Mouse (Mus musculus): ENCODE results near the gene Taok2. TPM values are rescaled to one million over a fixed set of nuclear protein-coding genes. Genes with fewer than 3 reads are reported as not detected.

The Taok2 gene
- polyA plus RNA-seq (2014; fragmentation: Illumina TruSeq; extraction: RNeasy Lipid Tissue Mini Kit (QIAGEN cat#74804); ENCODE audit: low read depth, low replicate concordance): 10.1 TPM

GRCm38 (mm10) chr7:126884286-126885164 is at the start of gene Taok2:
TSS of gene Taok2 (minus strand) at chr7:126884703.

GRCm38 (mm10) chr7:126928384-126929037 is 44.0 kb upstream of the Taok2 start, which contains the start of gene Kctd13:
TSS of gene Kctd13 (plus strand) at chr7:126928879.

GRCm38 (mm10) chr7:126922624-126923060 is 38.1 kb upstream of the Taok2 start, which contains the start of gene Tmem219:
TSS of gene Tmem219 (minus strand) at chr7:126922917.

GRCm38 (mm10) chr7:126862147-126862784 is 22.2 kb downstream of the Taok2 start, which contains the start of gene Ino80e:
TSS of gene Ino80e (minus strand) at chr7:126862377.

GRCm38 (mm10) chr7:126861429-126862130 is 22.9 kb downstream of the Taok2 start, which contains the start of gene Hirip3:
TSS of gene Hirip3 (plus strand) at chr7:126861972.

GRCm38 (mm10) chr7:126847116-126847420 is 37.4 kb downstream of the Taok2 start, which contains the start of gene Doc2a:
TSS of gene Doc2a (plus strand) at chr7:126847416.

GRCm38 (mm10) chr7:126831539-126831938 is 53.0 kb downstream of the Taok2 start, which contains the start of gene 4930451I11Rik:
TSS of gene 4930451I11Rik (minus strand) at chr7:126831639.

Other genes with a start within 250 kb of the Taok2 start
- 3.5 TPM for gene Sgf29, start 235.4 kb downstream of the Taok2 start, polyA plus RNA-seq (2014; fragmentation: Illumina TruSeq; extraction: RNeasy Lipid Tissue Mini Kit (QIAGEN cat#74804); ENCODE audit: low read depth, low replicate concordance)
- 841 TPM for gene Sult1a1, start 208.3 kb downstream of the Taok2 start, polyA plus RNA-seq (2014; fragmentation: Illumina TruSeq; extraction: RNeasy Lipid Tissue Mini Kit (QIAGEN cat#74804); ENCODE audit: low read depth, low replicate concordance)
- gene Bola2, start 189.3 kb downstream of the Taok2 start, polyA plus RNA-seq (2014; fragmentation: Illumina TruSeq; extraction: RNeasy Lipid Tissue Mini Kit (QIAGEN cat#74804); ENCODE audit: low read depth, low replicate concordance): 0.41 TPM
- 3.5 TPM for gene Slx1b, start 188.9 kb downstream of the Taok2 start, polyA plus RNA-seq (2014; fragmentation: Illumina TruSeq; extraction: RNeasy Lipid Tissue Mini Kit (QIAGEN cat#74804); ENCODE audit: low read depth, low replicate concordance)
- gene Coro1a, start 176.9 kb downstream of the Taok2 start, polyA plus RNA-seq (2014; fragmentation: Illumina TruSeq; extraction: RNeasy Lipid Tissue Mini Kit (QIAGEN cat#74804); ENCODE audit: low read depth, low replicate concordance): 4.6 TPM
- 43.9 TPM for gene Mapk3, start 125.1 kb downstream of the Taok2 start, polyA plus RNA-seq (2014; fragmentation: Illumina TruSeq; extraction: RNeasy Lipid Tissue Mini Kit (QIAGEN cat#74804); ENCODE audit: low read depth, low replicate concordance)
- 3.2 TPM for gene Gdpd3, start 118.4 kb downstream of the Taok2 start, polyA plus RNA-seq (2014; fragmentation: Illumina TruSeq; extraction: RNeasy Lipid Tissue Mini Kit (QIAGEN cat#74804); ENCODE audit: low read depth, low replicate concordance)
- gene Ypel3, start 107.7 kb downstream of the Taok2 start, polyA plus RNA-seq (2014; fragmentation: Illumina TruSeq; extraction: RNeasy Lipid Tissue Mini Kit (QIAGEN cat#74804); ENCODE audit: low read depth, low replicate concordance): 17.7 TPM
- not detected for gene Tbx6, start 103.2 kb downstream of the Taok2 start, polyA plus RNA-seq (2014; fragmentation: Illumina TruSeq; extraction: RNeasy Lipid Tissue Mini Kit (QIAGEN cat#74804); ENCODE audit: low read depth, low replicate concordance)
- gene Ppp4c, start 92.2 kb downstream of the Taok2 start, polyA plus RNA-seq (2014; fragmentation: Illumina TruSeq; extraction: RNeasy Lipid Tissue Mini Kit (QIAGEN cat#74804); ENCODE audit: low read depth, low replicate concordance): 47.0 TPM
- gene Fam57b, start 87.0 kb downstream of the Taok2 start, polyA plus RNA-seq (2014; fragmentation: Illumina TruSeq; extraction: RNeasy Lipid Tissue Mini Kit (QIAGEN cat#74804); ENCODE audit: low read depth, low replicate concordance): not detected
- not detected for gene 4930451I11Rik, start 53.1 kb downstream of the Taok2 start, polyA plus RNA-seq (2014; fragmentation: Illumina TruSeq; extraction: RNeasy Lipid Tissue Mini Kit (QIAGEN cat#74804); ENCODE audit: low read depth, low replicate concordance)
- not detected for gene Doc2a, start 37.3 kb downstream of the Taok2 start, polyA plus RNA-seq (2014; fragmentation: Illumina TruSeq; extraction: RNeasy Lipid Tissue Mini Kit (QIAGEN cat#74804); ENCODE audit: low read depth, low replicate concordance)
- 11.7 TPM for gene Hirip3, start 22.7 kb downstream of the Taok2 start, polyA plus RNA-seq (2014; fragmentation: Illumina TruSeq; extraction: RNeasy Lipid Tissue Mini Kit (QIAGEN cat#74804); ENCODE audit: low read depth, low replicate concordance)
- 17.4 TPM for gene Ino80e, start 22.3 kb downstream of the Taok2 start, polyA plus RNA-seq (2014; fragmentation: Illumina TruSeq; extraction: RNeasy Lipid Tissue Mini Kit (QIAGEN cat#74804); ENCODE audit: low read depth, low replicate concordance)
- 12.7 TPM for gene Tmem219, start 38.2 kb upstream of the Taok2 start, polyA plus RNA-seq (2014; fragmentation: Illumina TruSeq; extraction: RNeasy Lipid Tissue Mini Kit (QIAGEN cat#74804); ENCODE audit: low read depth, low replicate concordance)
- 6.1 TPM for gene Kctd13, start 44.2 kb upstream of the Taok2 start, polyA plus RNA-seq (2014; fragmentation: Illumina TruSeq; extraction: RNeasy Lipid Tissue Mini Kit (QIAGEN cat#74804); ENCODE audit: low read depth, low replicate concordance)
- not detected for gene Asphd1, start 64.9 kb upstream of the Taok2 start, polyA plus RNA-seq (2014; fragmentation: Illumina TruSeq; extraction: RNeasy Lipid Tissue Mini Kit (QIAGEN cat#74804); ENCODE audit: low read depth, low replicate concordance)
- gene Sez6l2, start 65.9 kb upstream of the Taok2 start, polyA plus RNA-seq (2014; fragmentation: Illumina TruSeq; extraction: RNeasy Lipid Tissue Mini Kit (QIAGEN cat#74804); ENCODE audit: low read depth, low replicate concordance): 2.1 TPM
- gene Cdipt, start 91.2 kb upstream of the Taok2 start, polyA plus RNA-seq (2014; fragmentation: Illumina TruSeq; extraction: RNeasy Lipid Tissue Mini Kit (QIAGEN cat#74804); ENCODE audit: low read depth, low replicate concordance): 14.6 TPM
- 1.6 TPM for gene Cdiptos, start 91.4 kb upstream of the Taok2 start, polyA plus RNA-seq (2014; fragmentation: Illumina TruSeq; extraction: RNeasy Lipid Tissue Mini Kit (QIAGEN cat#74804); ENCODE audit: low read depth, low replicate concordance)
- gene Mvp, start 129.9 kb upstream of the Taok2 start, polyA plus RNA-seq (2014; fragmentation: Illumina TruSeq; extraction: RNeasy Lipid Tissue Mini Kit (QIAGEN cat#74804); ENCODE audit: low read depth, low replicate concordance): 2.1 TPM
- gene Pagr1b, start 131.8 kb upstream of the Taok2 start, polyA plus RNA-seq (2014; fragmentation: Illumina TruSeq; extraction: RNeasy Lipid Tissue Mini Kit (QIAGEN cat#74804); ENCODE audit: low read depth, low replicate concordance): not detected
- not detected for gene Pagr1a, start 132.6 kb upstream of the Taok2 start, polyA plus RNA-seq (2014; fragmentation: Illumina TruSeq; extraction: RNeasy Lipid Tissue Mini Kit (QIAGEN cat#74804); ENCODE audit: low read depth, low replicate concordance)
- 0.69 TPM for gene Gm42742, start 136.4 kb upstream of the Taok2 start, polyA plus RNA-seq (2014; fragmentation: Illumina TruSeq; extraction: RNeasy Lipid Tissue Mini Kit (QIAGEN cat#74804); ENCODE audit: low read depth, low replicate concordance)
- gene Prrt2, start 136.5 kb upstream of the Taok2 start, polyA plus RNA-seq (2014; fragmentation: Illumina TruSeq; extraction: RNeasy Lipid Tissue Mini Kit (QIAGEN cat#74804); ENCODE audit: low read depth, low replicate concordance): 1.0 TPM
- 19.3 TPM for gene Maz, start 142.3 kb upstream of the Taok2 start, polyA plus RNA-seq (2014; fragmentation: Illumina TruSeq; extraction: RNeasy Lipid Tissue Mini Kit (QIAGEN cat#74804); ENCODE audit: low read depth, low replicate concordance)
- gene Kif22, start 157.8 kb upstream of the Taok2 start, polyA plus RNA-seq (2014; fragmentation: Illumina TruSeq; extraction: RNeasy Lipid Tissue Mini Kit (QIAGEN cat#74804); ENCODE audit: low read depth, low replicate concordance): 2.2 TPM
- gene Zg16, start 202.6 kb upstream of the Taok2 start, polyA plus RNA-seq (2014; fragmentation: Illumina TruSeq; extraction: RNeasy Lipid Tissue Mini Kit (QIAGEN cat#74804); ENCODE audit: low read depth, low replicate concordance): 1,501 TPM
- 2.7 TPM for gene AI467606, start 206.7 kb upstream of the Taok2 start, polyA plus RNA-seq (2014; fragmentation: Illumina TruSeq; extraction: RNeasy Lipid Tissue Mini Kit (QIAGEN cat#74804); ENCODE audit: low read depth, low replicate concordance)
- 0.35 TPM for gene Qprt, start 237.5 kb upstream of the Taok2 start, polyA plus RNA-seq (2014; fragmentation: Illumina TruSeq; extraction: RNeasy Lipid Tissue Mini Kit (QIAGEN cat#74804); ENCODE audit: low read depth, low replicate concordance)

All from sigmoid colon, adult 10 weeks (tissue).